Mouse (Mus musculus) forebrain, embryonic 15.5 days (tissue): ENCODE data around the gene Adgrg2. TPM values are rescaled to one million over a fixed set of nuclear protein-coding genes. Genes with fewer than 3 reads are reported as not detected.

Experiments
- ATAC-seq: fragments of 200-750 bp; cut with Nextera tagmentation; replicated peaks from 2 replicates; pipeline ENCODE4 v1.8.0; 2017; ENCODE audit warnings: mild to moderate bottlenecking, moderate TSS enrichment, moderate library complexity
- H3K27ac ChIP-seq: fragments of 300-500 bp; sonication (generic); replicated peaks from 2 replicates; pipeline ENCODE4 v1.5.1; 2015; ENCODE audit warnings: mild to moderate bottlenecking, inconsistent platforms
- H3K27me3 ChIP-seq: fragments of 300-500 bp; sonication (generic); 2 replicates; pipeline ENCODE4 v1.6.1; 2015; ENCODE audit warnings: inconsistent platforms
- H3K36me3 ChIP-seq: fragments of 300-500 bp; sonication (generic); 2 replicates; pipeline ENCODE4 v1.6.1; 2015; ENCODE audit warnings: mild to moderate bottlenecking, inconsistent platforms
- H3K4me1 ChIP-seq: fragments of 300-500 bp; sonication (generic); 2 replicates; pipeline ENCODE4 v1.6.1; 2015; ENCODE audit warnings: inconsistent platforms
- H3K4me2 ChIP-seq: fragments of 300-500 bp; sonication (generic); replicated peaks from 2 replicates; pipeline ENCODE4 v1.6.1; 2015; ENCODE audit warnings: mild to moderate bottlenecking, inconsistent platforms
- H3K4me3 ChIP-seq: fragments of 300-500 bp; sonication (generic); 2 replicates; pipeline ENCODE4 v1.5.1; 2015; ENCODE audit warnings: mild to moderate bottlenecking, inconsistent platforms
- H3K9ac ChIP-seq: fragments of 300-500 bp; sonication (generic); replicated peaks from 2 replicates; pipeline ENCODE4 v1.6.1; 2015; ENCODE audit warnings: mild to moderate bottlenecking, inconsistent platforms
- H3K9me3 ChIP-seq: fragments of 300-500 bp; sonication (generic); 2 replicates; pipeline ENCODE4 v1.6.1; 2016; ENCODE audit warnings: inconsistent platforms
- WGBS: fragments of 180-500 bp; shearing (Covaris S2); methylation state at CpG from one replicate; pipeline ENCODE4 v1.1.7; 2015; ENCODE audit warnings: mixed read lengths; 5-methylcytosine and 5-hydroxymethylcytosine counted together
- polyA plus RNA-seq: library from polyadenylated mRNA; unstranded; fragments of >200 nt; fragmentation: Nextera tagmentation; extraction: Ambion mirVana; gene quantifications from 2 replicates; pipeline ENCODE4 v1.2.1, GENCODE M21; 2015

The Adgrg2 gene
- polyA plus RNA-seq: 0.78 and 1.1 TPM in 2 replicates

DNA sequence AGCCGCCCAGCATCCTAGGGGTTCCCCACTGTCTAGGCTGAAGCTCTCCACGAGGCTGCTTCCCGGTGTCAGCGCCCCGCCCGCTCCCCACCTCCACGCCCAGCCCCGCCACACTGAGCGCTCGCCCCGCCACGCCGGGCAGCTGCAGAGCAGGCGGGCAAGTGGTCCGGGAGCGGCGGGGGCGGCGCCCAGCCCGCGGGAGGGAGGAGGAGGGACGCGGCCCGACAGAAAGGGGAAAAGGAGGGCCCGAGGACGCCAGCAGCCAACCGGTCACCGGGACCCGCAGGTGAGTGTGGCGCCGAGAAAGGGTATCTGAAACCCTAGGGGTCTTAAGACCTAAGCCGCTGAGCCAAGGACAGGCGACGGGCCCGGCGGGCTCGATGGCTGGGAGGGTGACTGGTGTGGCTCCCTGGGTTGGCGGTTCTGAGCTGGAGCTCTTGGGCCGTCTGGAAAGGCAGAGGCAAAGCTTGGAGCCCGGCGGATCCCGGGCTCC lies at the start of gene Adgrg2:
Adgrg2 (plus strand) TSS at position 227 of the 493 bp plus-strand sequence.
- H3K4me3 ChIP-seq: peak within 1 kb of the TSS; percentile 49
- WGBS: 17% methylated on average over 41 of the region's 42 CpGs
- ATAC-seq: peak; percentile 86

DNA sequence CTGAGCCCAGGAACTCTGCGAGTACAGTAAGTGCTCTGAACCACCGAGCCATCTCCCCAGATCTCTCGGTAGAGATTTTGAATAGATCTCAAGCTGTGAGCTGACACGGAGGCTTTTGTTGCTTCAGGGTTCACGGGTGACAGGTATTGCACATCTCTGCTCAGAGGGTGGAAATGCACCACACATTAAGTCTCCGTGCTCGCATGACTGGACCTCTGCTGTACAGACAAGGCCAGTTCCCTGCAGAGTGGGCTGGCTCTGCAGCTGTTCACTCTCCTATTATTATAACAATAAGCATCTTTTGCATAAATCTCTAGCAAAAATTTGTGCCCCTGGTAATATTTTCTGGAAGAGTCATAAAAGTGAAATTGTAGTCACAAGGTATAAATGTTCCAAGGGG lies 39.5 kb upstream of the Adgrg2 start:
- 41% methylated on average over 7 of the region's 7 CpGs for WGBS
- ATAC-seq: 0 out of 2 replicates have a peak, but pooled peaks have one; percentile 60
- no peaks in the 10 kb centered on the region for H3K36me3 ChIP-seq
- H3K9ac ChIP-seq: no peak overlapping the region
- no peaks in the 10 kb centered on the region for H3K4me1 ChIP-seq
- H3K4me3 ChIP-seq: no peak overlapping the region
- no peak overlapping the region for H3K4me2 ChIP-seq
- H3K9me3 ChIP-seq: no peaks in the 10 kb centered on the region
- no peaks in the 10 kb centered on the region for H3K27me3 ChIP-seq
- H3K27ac ChIP-seq: no peak overlapping the region

More for the DNA sequence above, at the start of gene Adgrg2:
- Histone ChIP-seq H3K27me3 (no peaks in the 10 kb centered on the region), H3K27ac (no peak within 1 kb of the TSS), H3K4me2 (peak within 1 kb of the TSS; percentile 77), H3K36me3 (no peaks in the 10 kb centered on the region), H3K4me1 (no peaks in the 10 kb centered on the region), H3K9ac (peak within 1 kb of the TSS; percentile 44; the same call in 1 of the 2 replicates), H3K9me3 (no peaks in the 10 kb centered on the region)

DNA sequence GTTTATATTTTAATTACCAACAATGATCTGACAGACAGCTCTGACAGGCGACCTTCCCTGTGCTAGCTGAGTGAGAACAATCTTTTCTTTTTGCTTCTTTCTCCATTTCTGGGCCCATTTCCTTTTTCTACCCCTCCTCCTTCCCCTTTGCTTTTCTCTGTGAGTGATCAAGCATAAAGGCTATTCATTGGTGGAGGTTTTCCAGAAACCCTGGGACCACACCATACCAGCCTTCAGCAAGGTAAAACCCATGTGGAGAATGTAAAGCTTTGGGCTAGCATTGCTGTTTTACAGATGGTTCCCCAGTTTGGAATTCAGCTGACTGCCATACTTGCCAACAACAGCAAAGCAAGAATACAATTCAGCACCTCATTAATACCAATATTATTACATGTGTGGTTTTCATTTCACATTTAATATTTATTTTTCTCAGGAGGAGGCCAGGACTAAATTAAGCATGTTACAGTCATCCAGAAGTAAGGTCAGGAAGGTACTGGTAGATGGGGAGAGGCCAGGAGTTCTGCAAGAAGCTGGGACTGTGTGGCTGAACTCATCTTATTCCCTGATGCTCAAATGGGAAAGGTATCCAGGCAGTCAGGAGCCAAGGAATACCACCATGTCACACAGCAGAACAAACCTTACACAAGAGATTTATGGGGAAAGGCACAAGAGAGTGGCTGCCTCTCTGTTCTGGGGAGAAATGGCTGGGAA lies 38.4 kb upstream of the Adgrg2 start:
- no peaks in the 10 kb centered on the region for H3K27me3 ChIP-seq
- ATAC-seq: 0 out of 2 replicates have a peak, but pooled peaks have one; percentile 58

DNA sequence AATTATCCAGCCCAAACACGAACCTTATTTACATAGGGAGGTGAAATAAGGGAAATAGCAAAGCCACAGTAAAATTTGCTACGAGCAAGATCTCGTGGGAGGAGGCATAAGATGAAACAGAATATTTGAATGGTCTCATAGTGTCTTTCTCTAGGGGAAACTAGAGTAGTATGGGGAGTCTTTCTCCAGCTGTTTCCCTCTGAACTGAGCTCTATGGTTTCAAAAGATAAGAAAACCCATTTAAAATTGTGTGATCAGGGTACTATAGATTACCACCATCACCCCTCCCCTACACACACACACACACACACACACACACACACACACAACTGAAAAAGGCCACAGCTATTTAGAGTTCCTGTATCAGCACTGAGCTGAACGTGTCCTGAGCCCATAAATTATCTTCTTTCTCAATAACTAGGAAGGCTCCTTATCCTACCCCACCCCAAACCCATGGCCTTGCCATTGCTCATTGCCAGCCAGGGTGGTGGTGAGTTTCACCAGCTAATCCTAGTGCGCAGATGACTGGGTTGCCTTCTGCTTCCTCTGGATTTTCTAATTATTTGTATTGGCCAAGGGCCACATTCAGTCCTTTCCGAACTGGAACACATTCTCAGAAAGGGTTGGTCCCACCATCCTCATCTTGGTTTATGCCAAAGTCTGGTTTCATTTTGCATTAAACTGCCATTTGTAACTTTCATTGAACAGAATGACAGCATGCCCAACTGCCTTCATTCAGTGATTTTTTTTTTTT lies 5.6 kb upstream of the Adgrg2 start:
- WGBS: 82% methylated on average over 6 of the region's 6 CpGs
- H3K9ac ChIP-seq: no peak overlapping the region
- H3K27me3 ChIP-seq: no peaks in the 10 kb centered on the region

More for the DNA sequence above, 38.4 kb upstream of the Adgrg2 start:
- WGBS: 11% methylated on average over 1 of the region's 1 CpGs
- no peak overlapping the region for H3K4me3 ChIP-seq
- no peak overlapping the region for H3K4me2 ChIP-seq
- H3K9me3 ChIP-seq: no peaks in the 10 kb centered on the region
- no peak overlapping the region for H3K27ac ChIP-seq
- no peaks in the 10 kb centered on the region for H3K36me3 ChIP-seq
- no peaks in the 10 kb centered on the region for H3K4me1 ChIP-seq
- H3K9ac ChIP-seq: no peak overlapping the region

DNA sequence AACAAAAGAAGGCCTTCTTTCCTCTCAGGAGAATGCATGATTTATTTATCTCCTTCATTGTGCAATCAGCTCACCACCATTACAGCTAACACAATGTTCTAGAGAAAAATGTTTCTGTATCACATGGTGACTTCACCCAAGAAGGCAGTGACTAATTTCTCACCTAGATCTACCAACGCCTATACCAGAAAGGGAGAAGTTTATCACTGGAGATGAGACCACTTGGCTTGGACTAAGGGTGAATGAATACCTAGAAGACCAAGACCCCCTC lies 5.1 kb upstream of the Adgrg2 start:
- 86% methylated on average over 1 of the region's 1 CpGs for WGBS
- Histone ChIP-seq H3K9me3 (no peaks in the 10 kb centered on the region), H3K36me3 (no peaks in the 10 kb centered on the region), H3K4me2 (no peak overlapping the region), H3K27ac (no peak overlapping the region), H3K9ac (no peak overlapping the region), H3K4me1 (no peaks in the 10 kb centered on the region), H3K27me3 (no peaks in the 10 kb centered on the region), H3K4me3 (no peak overlapping the region)
- ATAC-seq: no peak

More for the DNA sequence above, 5.6 kb upstream of the Adgrg2 start:
- Histone ChIP-seq H3K4me2 (no peak overlapping the region), H3K9me3 (no peaks in the 10 kb centered on the region), H3K27ac (no peak overlapping the region), H3K36me3 (no peaks in the 10 kb centered on the region), H3K4me3 (no peak overlapping the region), H3K4me1 (no peaks in the 10 kb centered on the region)
- ATAC-seq: no peak

DNA sequence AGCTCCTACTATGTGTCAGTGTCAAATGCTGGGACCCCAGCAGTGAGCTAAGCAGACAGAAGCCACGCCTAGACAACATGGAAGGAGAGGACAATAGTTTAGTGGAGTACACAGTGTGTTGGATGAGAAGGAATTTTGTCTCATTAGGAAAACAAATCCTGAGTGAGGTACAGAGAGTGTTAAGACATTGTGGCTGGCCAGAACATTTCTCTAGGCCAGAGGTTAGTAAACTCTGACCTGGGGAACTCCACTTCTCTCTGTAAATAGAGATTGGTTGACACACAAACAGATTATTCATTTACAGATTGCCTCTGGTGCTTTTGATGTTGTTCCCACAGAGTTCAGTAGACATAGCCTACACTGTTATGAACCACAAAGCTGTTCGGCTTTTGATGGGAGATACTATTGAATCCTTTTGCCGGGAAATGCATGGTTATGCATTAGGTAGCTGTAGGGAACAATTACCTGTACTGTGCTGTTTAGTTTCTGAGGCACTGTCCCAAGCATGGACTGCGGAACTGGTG lies 22.5 kb downstream of the Adgrg2 start:
- Histone ChIP-seq H3K4me3 (no peak overlapping the region), H3K27me3 (no peaks in the 10 kb centered on the region), H3K9me3 (no peaks in the 10 kb centered on the region), H3K27ac (no peak overlapping the region), H3K36me3 (no peaks in the 10 kb centered on the region), H3K4me2 (no peak overlapping the region), H3K4me1 (no peaks in the 10 kb centered on the region), H3K9ac (no peak overlapping the region)
- no peak for ATAC-seq
- WGBS: 82% methylated on average over 4 of the region's 4 CpGs

DNA sequence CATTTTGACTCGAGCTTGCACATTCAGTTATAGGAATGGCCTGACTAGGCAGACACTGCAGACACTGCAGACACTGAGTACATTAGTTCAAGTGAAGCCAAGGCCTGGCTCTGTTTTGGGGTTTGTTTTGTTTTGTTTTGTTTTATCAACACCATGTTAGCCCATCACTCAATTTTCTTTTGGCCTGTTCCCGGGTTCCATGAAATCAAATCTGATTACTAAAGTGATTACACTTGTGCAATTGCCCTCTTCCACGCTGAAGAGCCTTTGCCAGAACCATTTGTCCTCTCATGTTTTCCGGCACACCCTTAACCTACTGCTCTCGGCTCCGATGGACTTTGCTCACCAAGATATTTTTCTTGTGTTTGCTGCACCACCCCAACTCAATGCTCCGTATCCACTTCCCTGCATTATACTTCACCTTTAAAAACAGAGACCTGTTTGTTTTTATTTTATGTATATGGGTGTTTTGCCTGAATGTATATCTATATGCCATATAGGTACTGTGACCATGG lies 23.4 kb downstream of the Adgrg2 start:
- no peak for ATAC-seq

DNA sequence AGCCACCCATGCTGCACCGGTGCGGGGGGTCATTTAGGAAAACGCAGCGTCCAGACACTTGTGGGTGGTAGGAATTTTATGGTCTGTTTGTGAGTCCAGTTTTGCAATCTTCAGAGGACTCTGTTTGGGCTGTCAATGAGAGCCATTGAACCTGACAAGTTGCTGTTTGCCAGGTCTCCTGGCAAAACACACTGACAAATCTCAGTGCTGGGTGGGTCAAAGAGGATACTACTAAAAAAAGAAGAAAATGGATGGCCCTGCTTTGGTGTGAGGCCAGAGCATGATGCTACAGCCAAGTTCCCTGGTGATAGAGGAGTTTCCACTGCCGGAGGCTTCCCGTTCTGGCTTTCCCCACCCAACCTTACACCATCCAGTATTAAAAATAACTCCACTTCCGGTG lies 27.9 kb downstream of the Adgrg2 start:
- no peak for ATAC-seq
- Histone ChIP-seq H3K4me3 (no peak overlapping the region), H3K4me1 (no peaks in the 10 kb centered on the region), H3K9ac (no peak overlapping the region), H3K27ac (no peak overlapping the region), H3K27me3 (no peaks in the 10 kb centered on the region), H3K9me3 (no peaks in the 10 kb centered on the region), H3K4me2 (no peak overlapping the region), H3K36me3 (no peaks in the 10 kb centered on the region)
- whole genome bisulfite sequencing: 84% methylated on average over 7 of the region's 7 CpGs

More for the DNA sequence above, 23.4 kb downstream of the Adgrg2 start:
- Histone ChIP-seq H3K36me3 (no peaks in the 10 kb centered on the region), H3K27ac (no peak overlapping the region), H3K27me3 (no peaks in the 10 kb centered on the region), H3K9me3 (no peaks in the 10 kb centered on the region), H3K4me2 (no peak overlapping the region), H3K9ac (no peak overlapping the region), H3K4me1 (no peaks in the 10 kb centered on the region), H3K4me3 (no peak overlapping the region)
- 88% methylated on average over 7 of the region's 7 CpGs for WGBS

DNA sequence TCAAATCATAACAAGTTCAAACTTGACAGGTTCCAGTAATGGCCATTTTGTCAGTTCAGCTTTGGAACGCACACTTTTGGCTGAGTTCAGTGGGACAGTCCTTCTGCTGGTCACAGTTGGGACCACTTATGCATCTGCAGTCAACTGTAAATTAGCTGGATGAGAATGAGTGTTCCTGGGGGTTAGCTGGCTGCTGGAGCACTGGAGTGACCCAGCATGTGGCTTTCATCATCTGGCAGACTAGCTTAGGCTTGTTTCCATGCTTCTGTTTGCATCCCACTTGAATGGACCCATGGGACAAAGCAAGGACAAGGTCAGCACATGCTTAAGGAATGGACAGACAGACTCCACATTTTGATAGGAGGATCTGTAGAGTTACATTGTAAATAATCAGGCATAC lies 33.2 kb downstream of the Adgrg2 start:
- Histone ChIP-seq H3K4me2 (no peak overlapping the region), H3K27ac (no peak overlapping the region), H3K36me3 (no peaks in the 10 kb centered on the region), H3K4me1 (no peaks in the 10 kb centered on the region), H3K9ac (no peak overlapping the region), H3K4me3 (no peak overlapping the region), H3K27me3 (no peaks in the 10 kb centered on the region), H3K9me3 (no peaks in the 10 kb centered on the region)
- WGBS: 76% methylated on average over 1 of the region's 1 CpGs
- no peak for ATAC-seq

DNA sequence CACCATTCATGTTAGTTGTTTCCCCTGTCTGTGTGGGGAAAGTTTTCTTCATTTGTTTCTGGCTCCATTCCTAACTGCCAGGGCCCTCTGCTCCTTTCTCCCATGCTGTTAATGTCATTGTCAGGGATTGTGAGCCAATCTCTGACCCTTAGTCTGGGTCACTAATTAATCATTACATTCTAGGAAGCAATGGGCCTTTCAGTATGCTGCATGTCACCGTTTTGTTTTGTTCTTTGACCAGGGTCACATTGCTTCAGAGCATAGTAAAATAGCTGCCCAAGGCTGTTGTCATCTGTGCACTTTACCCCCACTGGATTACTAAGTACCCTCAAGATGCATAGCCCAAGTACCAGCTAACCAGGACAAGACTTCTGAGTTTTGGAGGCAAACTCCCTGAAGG lies 36.0 kb downstream of the Adgrg2 start:
- Histone ChIP-seq H3K4me1 (no peaks in the 10 kb centered on the region), H3K4me2 (no peak overlapping the region), H3K27ac (no peak overlapping the region), H3K27me3 (no peaks in the 10 kb centered on the region), H3K4me3 (no peak overlapping the region), H3K9me3 (no peaks in the 10 kb centered on the region), H3K36me3 (no peaks in the 10 kb centered on the region), H3K9ac (no peak overlapping the region)
- WGBS: 38% methylated on average over 1 of the region's 1 CpGs
- no peak for ATAC-seq

DNA sequence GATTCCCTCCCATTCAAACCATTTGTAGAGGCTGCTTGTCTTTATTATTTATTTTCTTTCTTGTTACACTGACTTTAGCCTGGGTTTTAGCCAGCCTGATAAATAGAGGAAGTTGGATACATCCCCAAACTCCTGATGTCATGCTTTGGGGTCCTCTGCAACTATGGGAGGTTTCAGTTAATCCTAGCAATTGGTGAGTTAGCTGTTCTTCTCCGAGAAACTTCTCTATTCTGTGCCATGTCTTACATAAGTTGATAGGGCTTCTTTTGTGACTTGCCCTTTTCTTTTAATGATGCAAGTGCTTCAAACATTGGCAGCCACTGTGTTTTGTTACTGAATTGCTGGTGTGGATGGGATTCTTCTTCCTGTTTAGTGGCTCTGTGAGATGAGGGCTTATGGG lies 36.4 kb downstream of the Adgrg2 start:
- H3K36me3 ChIP-seq: no peaks in the 10 kb centered on the region

DNA sequence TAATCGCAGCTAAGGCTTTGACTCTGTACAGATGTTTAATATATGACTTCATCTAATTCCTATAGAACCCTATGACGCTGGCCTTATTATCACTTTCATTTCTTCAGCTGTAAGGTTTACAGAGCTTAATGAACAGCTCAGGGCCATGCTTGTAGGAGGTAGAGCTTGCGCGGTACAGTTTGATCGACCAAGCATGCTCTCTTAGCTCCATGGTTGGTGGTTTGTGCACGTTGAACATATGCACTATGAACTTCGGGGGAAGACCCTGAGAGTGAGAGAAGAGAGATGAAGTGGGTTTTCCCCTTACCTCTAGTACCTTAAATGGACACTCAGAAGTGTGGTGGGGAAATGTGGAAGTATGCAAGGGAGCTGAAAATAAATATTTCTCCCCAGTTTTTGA lies 41.7 kb downstream of the Adgrg2 start:
- 88% methylated on average over 7 of the region's 7 CpGs for WGBS
- Histone ChIP-seq H3K4me2 (no peak overlapping the region), H3K4me1 (no peaks in the 10 kb centered on the region), H3K9me3 (no peaks in the 10 kb centered on the region), H3K4me3 (no peak overlapping the region), H3K9ac (no peak overlapping the region), H3K36me3 (no peaks in the 10 kb centered on the region), H3K27ac (no peak overlapping the region), H3K27me3 (no peaks in the 10 kb centered on the region)
- ATAC-seq: no peak

More for the DNA sequence above, 36.4 kb downstream of the Adgrg2 start:
- H3K27me3 ChIP-seq: no peaks in the 10 kb centered on the region
- H3K9me3 ChIP-seq: no peaks in the 10 kb centered on the region
- ATAC-seq: no peak
- 57% methylated on average over 1 of the region's 1 CpGs for WGBS
- no peak overlapping the region for H3K4me3 ChIP-seq
- no peak overlapping the region for H3K9ac ChIP-seq
- no peak overlapping the region for H3K27ac ChIP-seq
- no peaks in the 10 kb centered on the region for H3K4me1 ChIP-seq
- no peak overlapping the region for H3K4me2 ChIP-seq
